Mouse (Mus musculus): ENCODE data around the gene Car14. TPM values are rescaled to one million over a fixed set of nuclear protein-coding genes. Genes with fewer than 3 reads are reported as not detected.

The Car14 gene
- polyA plus RNA-seq, 1 experiment from 2014 or later = 16.6 TPM

GRCm38 (mm10) chr3:95934448-95934847 is 30.0 kb upstream of the Car14 start:
- Histone ChIP-seq H3K4me1 (peaks cover 17% of the 10 kb centered on the region), H3K9me3 (no peaks in the 10 kb centered on the region), H3K36me3 (peaks cover 57% of the 10 kb centered on the region), H3K9ac (no peak overlapping the region), H3K27ac (no peak overlapping the region), H3K4me3 (no peak overlapping the region), H3K27me3 (no peaks in the 10 kb centered on the region), H3K4me2 (no peak overlapping the region)
- WGBS = 95% methylated on average over 1 of the region's 1 CpGs
- ATAC-seq (ENCODE audit: insufficient number of reproducible peaks, insufficient read depth, low FRiP score, low TSS enrichment, low read depth) = no peak

GRCm38 (mm10) chr3:95933111-95933750 is 28.7 kb upstream of the Car14 start:
- peaks cover 45% of the 10 kb centered on the region for H3K36me3 ChIP-seq
- no peak overlapping the region for H3K4me3 ChIP-seq
- H3K27me3 ChIP-seq = no peaks in the 10 kb centered on the region

GRCm38 (mm10) chr3:95932566-95932965 is 28.1 kb upstream of the Car14 start:
- Histone ChIP-seq H3K4me1 (peaks cover 17% of the 10 kb centered on the region), H3K4me2 (no peak overlapping the region), H3K4me3 (no peak overlapping the region), H3K27ac (no peak overlapping the region), H3K36me3 (peaks cover 38% of the 10 kb centered on the region), H3K9me3 (no peaks in the 10 kb centered on the region), H3K27me3 (no peaks in the 10 kb centered on the region), H3K9ac (0 out of 2 replicates have a peak overlapping the region, but pooled peaks have one; percentile 40)
- WGBS = 92% methylated on average over 7 of the region's 7 CpGs
- ATAC-seq (ENCODE audit: insufficient number of reproducible peaks, insufficient read depth, low FRiP score, low TSS enrichment, low read depth) = no peak

More at GRCm38 (mm10) chr3:95933111-95933750, 28.7 kb upstream of the Car14 start:
- WGBS = 93% methylated on average over 7 of the region's 7 CpGs
- Histone ChIP-seq H3K9ac (no peak overlapping the region), H3K4me2 (no peak overlapping the region), H3K9me3 (no peaks in the 10 kb centered on the region), H3K4me1 (peaks cover 17% of the 10 kb centered on the region), H3K27ac (no peak overlapping the region)
- no peak for ATAC-seq (ENCODE audit: insufficient number of reproducible peaks, insufficient read depth, low FRiP score, low TSS enrichment, low read depth)

GRCm38 (mm10) chr3:95932157-95932556 is 27.7 kb upstream of the Car14 start:
- peaks cover 34% of the 10 kb centered on the region for H3K36me3 ChIP-seq
- H3K9me3 ChIP-seq = no peaks in the 10 kb centered on the region
- H3K4me2 ChIP-seq = no peak overlapping the region
- 0 out of 2 replicates have a peak overlapping the region, but pooled peaks have one; percentile 40 for H3K9ac ChIP-seq
- H3K4me3 ChIP-seq = no peak overlapping the region
- no peak overlapping the region for H3K27ac ChIP-seq
- H3K27me3 ChIP-seq = no peaks in the 10 kb centered on the region
- WGBS = 38% methylated on average over 1 of the region's 1 CpGs
- H3K4me1 ChIP-seq = peaks cover 17% of the 10 kb centered on the region
- no peak for ATAC-seq (ENCODE audit: insufficient number of reproducible peaks, insufficient read depth, low FRiP score, low TSS enrichment, low read depth)

- Histone ChIP-seq H3K4me2 (0 out of 2 replicates have a peak overlapping the region, but pooled peaks have one; percentile 3), H3K9me3 (no peaks in the 10 kb centered on the region), H3K27ac (no peak overlapping the region), H3K36me3 (peaks cover 27% of the 10 kb centered on the region), H3K4me1 (peaks cover 17% of the 10 kb centered on the region), H3K4me3 (no peak overlapping the region), H3K27me3 (no peaks in the 10 kb centered on the region), H3K9ac (no peak overlapping the region)
- WGBS = 84% methylated on average over 1 of the region's 1 CpGs
- no peak for ATAC-seq (ENCODE audit: insufficient number of reproducible peaks, insufficient read depth, low FRiP score, low TSS enrichment, low read depth)
Observed at GRCm38 (mm10) chr3:95931471-95931870, 27.0 kb upstream of the Car14 start.

GRCm38 (mm10) chr3:95930471-95930789 is 25.9 kb upstream of the Car14 start:
- peaks cover 17% of the 10 kb centered on the region for H3K4me1 ChIP-seq
- H3K27ac ChIP-seq = peak overlapping the region; percentile 94
- H3K36me3 ChIP-seq = peaks cover 22% of the 10 kb centered on the region
- H3K4me2 ChIP-seq = peak overlapping the region; percentile 60
- no peaks in the 10 kb centered on the region for H3K9me3 ChIP-seq
- H3K27me3 ChIP-seq = no peaks in the 10 kb centered on the region
- H3K9ac ChIP-seq = peak overlapping the region; percentile 98
- no peak for ATAC-seq (ENCODE audit: insufficient number of reproducible peaks, insufficient read depth, low FRiP score, low TSS enrichment, low read depth)
- under 1% methylated on average over 5 of the region's 5 CpGs for WGBS
- peak overlapping the region; percentile 90 for H3K4me3 ChIP-seq

- Histone ChIP-seq H3K9me3 (no peaks in the 10 kb centered on the region), H3K4me2 (peak overlapping the region; percentile 60), H3K4me1 (peaks cover 17% of the 10 kb centered on the region), H3K27me3 (no peaks in the 10 kb centered on the region), H3K9ac (peak overlapping the region; percentile 98), H3K4me3 (peak overlapping the region; percentile 90), H3K36me3 (peaks cover 16% of the 10 kb centered on the region), H3K27ac (peak overlapping the region; percentile 94)
- peak; percentile 56; the same call in 1 of the 2 replicates for ATAC-seq (ENCODE audit: insufficient number of reproducible peaks, insufficient read depth, low FRiP score, low TSS enrichment, low read depth)
- under 1% methylated on average over 104 of the region's 105 CpGs for WGBS
Observed at GRCm38 (mm10) chr3:95929581-95930470, 25.3 kb upstream of the Car14 start.

- H3K9ac ChIP-seq = peak within 1 kb of the TSS; percentile 98
- no peaks in the 10 kb centered on the region for H3K9me3 ChIP-seq
- H3K27me3 ChIP-seq = no peaks in the 10 kb centered on the region
- H3K4me2 ChIP-seq = peak within 1 kb of the TSS; percentile 60
- WGBS = under 1% methylated on average over 49 of the region's 49 CpGs
- peak; percentile 100 for ATAC-seq (ENCODE audit: insufficient number of reproducible peaks, insufficient read depth, low FRiP score, low TSS enrichment, low read depth)
- peak within 1 kb of the TSS; percentile 94 for H3K27ac ChIP-seq
- H3K4me3 ChIP-seq = peak within 1 kb of the TSS; percentile 90
- H3K36me3 ChIP-seq = peaks cover 7% of the 10 kb centered on the region
- peaks cover 17% of the 10 kb centered on the region for H3K4me1 ChIP-seq
Observed at GRCm38 (mm10) chr3:95928658-95929503, 24.4 kb upstream of the Car14 start, which contains the start of gene Anp32e. TSS of gene Anp32e (plus strand) at chr3:95929246.

GRCm38 (mm10) chr3:95928261-95928657 is 23.8 kb upstream of the Car14 start:
- Histone ChIP-seq H3K4me2 (peak overlapping the region; percentile 60), H3K4me1 (peaks cover 17% of the 10 kb centered on the region), H3K9me3 (no peaks in the 10 kb centered on the region), H3K4me3 (peak overlapping the region; percentile 90), H3K9ac (peak overlapping the region; percentile 56), H3K27me3 (no peaks in the 10 kb centered on the region), H3K27ac (peak overlapping the region; percentile 94), H3K36me3 (peaks cover under 1% of the 10 kb centered on the region; the same call in 1 of the 2 replicates)
- no peak for ATAC-seq (ENCODE audit: insufficient number of reproducible peaks, insufficient read depth, low FRiP score, low TSS enrichment, low read depth)
- 74% methylated on average over 6 of the region's 6 CpGs for WGBS

- WGBS = 50% methylated on average over 5 of the region's 5 CpGs
- Histone ChIP-seq H3K27me3 (no peaks in the 10 kb centered on the region), H3K4me2 (no peak overlapping the region), H3K27ac (no peak overlapping the region), H3K36me3 (no peaks in the 10 kb centered on the region), H3K9me3 (no peaks in the 10 kb centered on the region), H3K4me1 (no peaks in the 10 kb centered on the region), H3K9ac (no peak overlapping the region), H3K4me3 (no peak overlapping the region)
- ATAC-seq (ENCODE audit: insufficient number of reproducible peaks, insufficient read depth, low FRiP score, low TSS enrichment, low read depth) = no peak
Observed at GRCm38 (mm10) chr3:95925087-95925486, 20.6 kb upstream of the Car14 start.

GRCm38 (mm10) chr3:95924185-95924584 is 19.7 kb upstream of the Car14 start:
- no peaks in the 10 kb centered on the region for H3K36me3 ChIP-seq
- WGBS = 73% methylated on average over 4 of the region's 4 CpGs
- ATAC-seq (ENCODE audit: insufficient number of reproducible peaks, insufficient read depth, low FRiP score, low TSS enrichment, low read depth) = no peak
- H3K9me3 ChIP-seq = no peaks in the 10 kb centered on the region
- no peak overlapping the region for H3K4me2 ChIP-seq
- H3K4me1 ChIP-seq = no peaks in the 10 kb centered on the region
- H3K27me3 ChIP-seq = no peaks in the 10 kb centered on the region
- no peak overlapping the region for H3K4me3 ChIP-seq
- H3K9ac ChIP-seq = no peak overlapping the region
- no peak overlapping the region for H3K27ac ChIP-seq

All from embryonic facial prominence, embryonic 13.5 days (tissue).